Mouse (Mus musculus) E14TG2a.4 (cell line): ENCODE results near the gene Scap.

Experiments
- CTCF ChIP-seq: conservative IDR thresholded peaks from 2 replicates; pipeline ENCODE4 v1.5.1; 2014; ENCODE audit warnings: low read length
- NANOG ChIP-seq: IDR thresholded peaks from 2 replicates; pipeline ENCODE4 v1.6.1; 2014; ENCODE audit warnings: borderline replicate concordance, low read length, mixed read lengths
- POU5F1 ChIP-seq: IDR thresholded peaks from 2 replicates; pipeline ENCODE4 v1.6.1; 2014; ENCODE audit warnings: low read length, borderline replicate concordance

DNA sequence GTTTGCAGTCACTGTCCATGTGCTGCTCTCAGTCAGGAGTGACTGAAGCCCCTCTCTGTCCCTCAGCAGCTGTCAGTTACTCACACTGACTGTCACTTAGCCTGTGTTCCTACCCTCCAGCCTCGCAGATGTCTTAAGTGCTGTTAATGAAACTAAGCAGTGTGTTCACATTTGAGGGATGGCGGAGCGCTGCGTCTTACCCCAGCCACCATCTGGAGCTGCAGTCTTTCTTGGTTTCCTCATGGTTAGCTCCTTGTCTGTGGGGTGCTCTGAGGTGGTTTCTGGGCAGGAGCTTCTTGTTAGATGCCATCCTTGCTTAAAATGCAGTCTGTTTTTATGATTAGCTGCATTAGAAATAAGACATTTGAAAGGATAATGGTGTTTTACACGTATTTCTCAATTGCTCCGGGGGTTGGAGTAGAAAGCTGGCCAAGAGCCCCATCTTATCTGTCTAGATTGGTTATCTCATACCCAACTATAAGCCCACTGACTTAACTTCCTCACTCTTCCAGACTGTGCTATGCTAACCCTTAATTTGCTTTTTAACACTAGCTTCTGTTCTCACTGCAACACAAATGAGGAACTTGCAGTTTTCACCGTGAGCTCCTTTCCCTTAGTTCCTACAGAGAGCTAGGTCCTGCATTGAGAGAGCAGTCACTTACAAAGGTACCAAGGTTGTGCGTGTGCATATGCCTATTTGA lies 19.0 kb downstream of the Scap start:
- TF ChIP-seq CTCF (no peak), POU5F1 (no peak), NANOG (no peak)
